Mouse (Mus musculus) stomach, postnatal 0 days (tissue): ENCODE results near the gene Sardh. TPM values are rescaled to one million over a fixed set of nuclear protein-coding genes. Genes with fewer than 3 reads are reported as not detected.

Experiments used
- ATAC-seq: fragments of 200-750 bp; cut with Nextera tagmentation; 2 replicates; pipeline ENCODE4 v1.8.0; 2017; ENCODE audit not compliant: low FRiP score, low TSS enrichment
- DNase-seq: peaks from one replicate; pipeline ENCODE4 v3.0.0-alpha.2; 2016; ENCODE audit warnings: low spot score
- H3K27ac ChIP-seq: fragments of 300-500 bp; sonication (generic); replicated peaks from 2 replicates; pipeline ENCODE4 v1.5.1; 2014; ENCODE audit warnings: mild to moderate bottlenecking, control low read depth
- H3K27me3 ChIP-seq: fragments of 300-500 bp; sonication (generic); 2 replicates; pipeline ENCODE4 v1.6.1; 2014; ENCODE audit warnings: low read length; ENCODE audit not compliant: control insufficient read depth, insufficient read depth
- H3K36me3 ChIP-seq: fragments of 300-500 bp; sonication (generic); 2 replicates; pipeline ENCODE4 v1.6.1; 2014; ENCODE audit warnings: low read length, mixed read lengths; ENCODE audit not compliant: control insufficient read depth, insufficient read depth
- H3K4me1 ChIP-seq: fragments of 300-500 bp; sonication (generic); replicated peaks from 2 replicates; pipeline ENCODE4 v1.6.1; 2014; ENCODE audit warnings: antibody characterized with exemption; ENCODE audit not compliant: control insufficient read depth, insufficient read depth
- H3K4me2 ChIP-seq: fragments of 300-500 bp; sonication (generic); replicated peaks from 2 replicates; pipeline ENCODE4 v1.6.1; 2014; ENCODE audit warnings: low read depth, mild to moderate bottlenecking, control low read depth, moderate library complexity
- H3K4me3 ChIP-seq: fragments of 300-500 bp; sonication (generic); 2 replicates; pipeline ENCODE4 v1.5.1; 2014; ENCODE audit warnings: low read depth, low read length, control low read depth
- H3K9ac ChIP-seq: fragments of 300-500 bp; sonication (generic); 2 replicates; pipeline ENCODE4 v1.6.1; 2014; ENCODE audit warnings: mild to moderate bottlenecking, low read length, control low read depth, mixed read lengths
- H3K9me3 ChIP-seq: fragments of 300-500 bp; sonication (generic); 2 replicates; pipeline ENCODE4 v1.6.1; 2016; ENCODE audit warnings: low read length; ENCODE audit not compliant: control insufficient read depth
- CTCF ChIP-seq: IDR thresholded peaks from 2 replicates; pipeline ENCODE4 v1.5.1; 2016; ENCODE audit warnings: antibody characterized with exemption, low read depth, mild to moderate bottlenecking, moderate library complexity
- EP300 ChIP-seq: optimal IDR thresholded peaks from 2 replicates; pipeline ENCODE3; 2016; ENCODE audit warnings: antibody characterized with exemption
- WGBS: fragments of 180-500 bp; shearing (Covaris S2); extraction: QIAGEN DNeasy Blood & Tissue Kit; methylation state at CpG from one replicate; pipeline ENCODE4 v1.1.7; 2014; 5-methylcytosine and 5-hydroxymethylcytosine counted together
- polyA plus RNA-seq: library from polyadenylated mRNA; unstranded; fragments of >200 nt; fragmentation: Nextera tagmentation; extraction: Ambion mirVana; gene quantifications from 2 replicates; pipeline ENCODE4 v1.2.1, GENCODE M21; 2015

The Sardh gene
- polyA plus RNA-seq, 1 experiment from 2014 or later: 8.9 TPM

GRCm38 (mm10) chr2:27161526-27161925, 86.6 kb downstream of the Sardh start:
- Histone ChIP-seq H3K4me2 (no peak overlapping the region), H3K27me3 (no peaks in the 10 kb centered on the region), H3K4me1 (no peaks in the 10 kb centered on the region), H3K4me3 (no peak overlapping the region), H3K9me3 (no peaks in the 10 kb centered on the region), H3K9ac (no peak overlapping the region), H3K27ac (no peak overlapping the region), H3K36me3 (no peaks in the 10 kb centered on the region)
- TF ChIP-seq EP300 (no peak), CTCF (no peak)
- no peak for DNase-seq
- no peak for ATAC-seq
- 86% methylated on average over 2 of the region's 2 CpGs for WGBS

GRCm38 (mm10) chr2:27156596-27156995, 91.5 kb downstream of the Sardh start:
- WGBS: 71% methylated on average over 6 of the region's 6 CpGs

GRCm38 (mm10) chr2:27154466-27155185, 93.5 kb downstream of the Sardh start:
- Histone ChIP-seq H3K4me3 (no peak overlapping the region), H3K27ac (no peak overlapping the region), H3K9me3 (no peaks in the 10 kb centered on the region), H3K9ac (no peak overlapping the region), H3K4me2 (no peak overlapping the region), H3K27me3 (no peaks in the 10 kb centered on the region), H3K4me1 (no peaks in the 10 kb centered on the region), H3K36me3 (no peaks in the 10 kb centered on the region)
- DNase-seq (no peak), ATAC-seq (no peak)
- WGBS: 79% methylated on average over 10 of the region's 10 CpGs
- no peak for TF ChIP-seq CTCF
- TF ChIP-seq EP300: no peak

More at GRCm38 (mm10) chr2:27156596-27156995, 91.5 kb downstream of the Sardh start:
- Histone ChIP-seq H3K4me2 (no peak overlapping the region), H3K9ac (no peak overlapping the region), H3K27me3 (no peaks in the 10 kb centered on the region), H3K36me3 (no peaks in the 10 kb centered on the region), H3K27ac (no peak overlapping the region), H3K9me3 (no peaks in the 10 kb centered on the region), H3K4me1 (no peaks in the 10 kb centered on the region), H3K4me3 (no peak overlapping the region)
- TF ChIP-seq CTCF (no peak), EP300 (no peak)
- no peak for DNase-seq
- ATAC-seq: no peak

- Histone ChIP-seq H3K36me3 (no peaks in the 10 kb centered on the region), H3K4me1 (no peaks in the 10 kb centered on the region), H3K4me3 (no peak overlapping the region), H3K9me3 (no peaks in the 10 kb centered on the region), H3K27ac (no peak overlapping the region), H3K9ac (no peak overlapping the region), H3K27me3 (no peaks in the 10 kb centered on the region), H3K4me2 (no peak overlapping the region)
- 6% methylated on average over 2 of the region's 2 CpGs for WGBS
- no peak for ATAC-seq
- DNase-seq: no peak
- TF ChIP-seq EP300 (no peak), CTCF (no peak)
Observed at GRCm38 (mm10) chr2:27149457-27149856, 98.7 kb downstream of the Sardh start.

GRCm38 (mm10) chr2:27146840-27147239, 101.3 kb downstream of the Sardh start:
- Histone ChIP-seq H3K27ac (no peak overlapping the region), H3K36me3 (no peaks in the 10 kb centered on the region), H3K4me2 (no peak overlapping the region), H3K4me3 (no peak overlapping the region), H3K9ac (no peak overlapping the region), H3K4me1 (no peaks in the 10 kb centered on the region), H3K27me3 (no peaks in the 10 kb centered on the region), H3K9me3 (no peaks in the 10 kb centered on the region)
- no peak for DNase-seq
- WGBS: 74% methylated on average over 6 of the region's 6 CpGs
- no peak for ATAC-seq
- TF ChIP-seq CTCF: no peak
- TF ChIP-seq EP300: no peak

GRCm38 (mm10) chr2:27144957-27145356, 103.2 kb downstream of the Sardh start:
- H3K9me3 ChIP-seq: no peaks in the 10 kb centered on the region
- WGBS: 66% methylated on average over 2 of the region's 2 CpGs

More at GRCm38 (mm10) chr2:27144957-27145356, 103.2 kb downstream of the Sardh start:
- TF ChIP-seq CTCF (no peak), EP300 (no peak)
- H3K4me1 ChIP-seq: no peaks in the 10 kb centered on the region
- ATAC-seq (no peak), DNase-seq (no peak)
- no peaks in the 10 kb centered on the region for H3K36me3 ChIP-seq
- H3K27ac ChIP-seq: no peak overlapping the region
- H3K4me2 ChIP-seq: no peak overlapping the region
- no peak overlapping the region for H3K4me3 ChIP-seq
- no peaks in the 10 kb centered on the region for H3K27me3 ChIP-seq
- no peak overlapping the region for H3K9ac ChIP-seq
